14 mouse cellular contexts compared by ENCODE assay signal in the genomic region with DNA sequence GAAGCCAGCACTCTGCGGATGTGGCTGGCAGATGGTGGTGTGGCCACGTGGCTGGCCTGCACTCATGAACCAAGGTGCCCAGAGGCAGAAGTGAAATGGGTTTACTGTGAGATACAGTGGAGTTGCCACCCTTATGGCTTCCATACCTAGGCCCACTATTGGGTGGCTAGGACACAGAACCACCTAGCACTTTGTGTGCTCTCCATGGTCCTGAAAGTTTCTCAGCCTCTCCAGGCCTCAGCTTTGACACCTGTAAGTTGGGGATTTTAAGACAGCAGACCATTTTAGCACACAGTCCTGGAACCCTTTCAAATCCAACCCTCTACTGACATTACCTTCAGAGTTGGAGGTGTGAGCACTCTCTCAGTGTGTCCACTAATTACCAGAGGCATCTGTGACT. TPM values are rescaled to one million over a fixed set of nuclear protein-coding genes. Genes with fewer than 3 reads are reported as not detected.
A peak's percentile ranks its signal among the peaks of the same experiment; 100 is the strongest.
DNase-seq lines count a peak whose midpoint lies in the region; ATAC-seq and TF ChIP-seq lines count a peak whose summit lies in the region.
"Had no signal": no experiment of that assay in that cellular context is flagged by ENCODE, and none has a peak within 500 bp of the region (broad histone marks: within the 10 kb centered on the region; RNA-seq: fewer than 3 reads in every experiment).

No protein-coding gene starts in this region.

- peak; percentile 40 for DNase-seq in thymus, postnatal 14 days
- no peak for DNase-seq in thymus, adult 2 months
- peak; percentile 18 for DNase-seq in T-cell, adult 2 months (ENCODE audit: low spot score)
- DNase-seq in embryonic facial prominence, embryonic 11.5 days (ENCODE audit: low spot score), result peak; percentile 75
- no peak for DNase-seq in layer of hippocampus, adult 2 months (ENCODE audit: low spot score in 2 of 2)
- DNase-seq in right cerebral cortex, postnatal 10 days (ENCODE audit: low spot score in 2 of 2), result no peak

- ATAC-seq in embryonic facial prominence, embryonic 11.5 days (replicated peaks; ENCODE audit: insufficient number of reproducible peaks, low FRiP score, low TSS enrichment, low read depth), result no peak
- no peak for ATAC-seq in intestine, embryonic 15.5 days
- ATAC-seq: forebrain, embryonic 13.5 days; intestine, postnatal 0 days had no signal

- H3K4me1 ChIP-seq in thymus, adult 2 months (replicated peaks; ENCODE audit: control insufficient read depth, insufficient read depth, low read length), result peaks cover 26% of the 10 kb centered on the region
- H3K4me1 ChIP-seq in embryonic facial prominence, embryonic 11.5 days (ENCODE audit: control insufficient read depth, insufficient read depth, low read length), result no peaks in the 10 kb centered on the region
- no peaks in the 10 kb centered on the region for H3K4me1 ChIP-seq in intestine, embryonic 15.5 days (replicated peaks)
- H3K4me1 ChIP-seq: limb, embryonic 15.5 days had no signal

- H3K4me2 ChIP-seq in embryonic facial prominence, embryonic 11.5 days (ENCODE audit: low read depth, low read length), result no peak overlapping the region
- H3K4me2 ChIP-seq in intestine, embryonic 15.5 days (replicated peaks), result no peak overlapping the region
- H3K4me2 ChIP-seq: forebrain, embryonic 13.5 days; limb, embryonic 15.5 days had no signal

- H3K9ac ChIP-seq in embryonic facial prominence, embryonic 11.5 days (replicated peaks; ENCODE audit: low read length), result no peak overlapping the region
- H3K9ac ChIP-seq in intestine, embryonic 15.5 days, result no peak overlapping the region
- H3K9ac ChIP-seq: forebrain, embryonic 13.5 days; limb, embryonic 15.5 days had no signal

- WGBS in thymus, adult 2 months, result 50% methylated on average over 2 of the region's 2 CpGs
- WGBS in embryonic facial prominence, embryonic 11.5 days, result 56% methylated on average over 2 of the region's 2 CpGs
- WGBS in intestine, embryonic 15.5 days, result 48% methylated on average over 2 of the region's 2 CpGs

- H3K4me3 ChIP-seq in thymus, adult 2 months (ENCODE audit: control insufficient read depth, insufficient read depth, low read length), result no peak overlapping the region
- H3K4me3 ChIP-seq in embryonic facial prominence, embryonic 11.5 days (ENCODE audit: low read depth, low read length), result no peak overlapping the region
- H3K4me3 ChIP-seq in layer of hippocampus, adult 2 months, result no peak overlapping the region
- no peak overlapping the region for H3K4me3 ChIP-seq in intestine, embryonic 15.5 days (replicated peaks)
- H3K4me3 ChIP-seq: forebrain, embryonic 13.5 days; limb, embryonic 15.5 days had no signal

- no peak for TF ChIP-seq POLR2A in thymus, adult 2 months (IDR thresholded peaks at IDR 0.05; ENCODE audit: control insufficient read depth, extremely low read depth, insufficient read depth, low read length, poor library complexity)

- no peak for TF ChIP-seq CTCF in thymus, adult 2 months (IDR thresholded peaks at IDR 0.05; ENCODE audit: borderline replicate concordance, control insufficient read depth, extremely low read depth, insufficient read depth, low read length, poor library complexity)
- no peak for TF ChIP-seq CTCF in layer of hippocampus, adult 2 months (conservative IDR thresholded peaks at IDR 0.05)

- H3K27me3 ChIP-seq in thymus, adult 2 months (ENCODE audit: control insufficient read depth, insufficient read depth, low read length), result no peaks in the 10 kb centered on the region
- no peaks in the 10 kb centered on the region for H3K27me3 ChIP-seq in embryonic facial prominence, embryonic 11.5 days (ENCODE audit: control insufficient read depth, insufficient read depth, low read length)
- no peaks in the 10 kb centered on the region for H3K27me3 ChIP-seq in intestine, embryonic 15.5 days (replicated peaks)
- H3K27me3 ChIP-seq: forebrain, embryonic 13.5 days; limb, embryonic 15.5 days had no signal

- H3K27ac ChIP-seq in thymus, adult 2 months (ENCODE audit: control insufficient read depth, insufficient read depth, low read length), result no peak overlapping the region
- H3K27ac ChIP-seq in embryonic facial prominence, embryonic 11.5 days (replicated peaks; ENCODE audit: low read depth, low read length), result no peak overlapping the region
- H3K27ac ChIP-seq in layer of hippocampus, adult 2 months, result no peak overlapping the region
- no peak overlapping the region for H3K27ac ChIP-seq in intestine, embryonic 15.5 days
- H3K27ac ChIP-seq: forebrain, embryonic 13.5 days; limb, embryonic 15.5 days; macrophage had no signal

- no peaks in the 10 kb centered on the region for H3K36me3 ChIP-seq in thymus, adult 2 months (ENCODE audit: control insufficient read depth, insufficient read depth, low read length)
- no peaks in the 10 kb centered on the region for H3K36me3 ChIP-seq in embryonic facial prominence, embryonic 11.5 days (replicated peaks; ENCODE audit: control insufficient read depth, insufficient read depth, low read depth, low read length)
- no peaks in the 10 kb centered on the region for H3K36me3 ChIP-seq in intestine, embryonic 15.5 days
- H3K36me3 ChIP-seq: limb, embryonic 15.5 days had no signal

- no peaks in the 10 kb centered on the region for H3K9me3 ChIP-seq in embryonic facial prominence, embryonic 11.5 days (replicated peaks; ENCODE audit: control insufficient read depth, low read length)
- no peaks in the 10 kb centered on the region for H3K9me3 ChIP-seq in intestine, embryonic 15.5 days
- H3K9me3 ChIP-seq: forebrain, embryonic 13.5 days; limb, embryonic 15.5 days had no signal

RNA-seq across cellular contexts. Expression of gene Slc13a3, which starts 16.3 kb away (rescaled TPM):
- polyA plus RNA-seq in thymus, adult 2 months (2012; rRNA removed), result 2.1 and 2.2 TPM in 2 replicates
- 0.27 and 0.43 TPM in 2 replicates for polyA plus RNA-seq in embryonic facial prominence, embryonic 11.5 days (2014; fragmentation: Nextera tagmentation; extraction: Ambion mirVana)
- 10 to 100 TPM in 1 of 2 experiments, 1 to 10 TPM in 1; 8.7 to 11.3 TPM for total RNA-seq in layer of hippocampus, adult 2 months (2021)
- polyA plus RNA-seq in intestine, embryonic 15.5 days (2015; fragmentation: Nextera tagmentation; extraction: Ambion mirVana), result 0.36 and 0.51 TPM in 2 replicates
- polyA plus RNA-seq: intestine, postnatal 0 days had no signal

RNA-seq across cellular contexts. Expression of gene Trp53rka, which starts 36.4 kb away (rescaled TPM):
- 32.2 and 34.8 TPM in 2 replicates for polyA plus RNA-seq in thymus, adult 2 months (2012; rRNA removed)
- 47.0 and 54.3 TPM in 2 replicates for polyA plus RNA-seq in embryonic facial prominence, embryonic 11.5 days (2014; fragmentation: Nextera tagmentation; extraction: Ambion mirVana)
- 10 to 100 TPM; 18.7 to 20.5 TPM for total RNA-seq in layer of hippocampus, adult 2 months (2021)
- polyA plus RNA-seq in intestine, embryonic 15.5 days (2015; fragmentation: Nextera tagmentation; extraction: Ambion mirVana), result 29.1 and 30.6 TPM in 2 replicates

RNA-seq across cellular contexts. Expression of gene Slc2a10, which starts 46.9 kb away (rescaled TPM):
- polyA plus RNA-seq in thymus, adult 2 months (2012; rRNA removed), result 0.75 and 1.00 TPM in 2 replicates
- 2.8 and 3.8 TPM in 2 replicates for polyA plus RNA-seq in embryonic facial prominence, embryonic 11.5 days (2014; fragmentation: Nextera tagmentation; extraction: Ambion mirVana)
- under 1 TPM; 0.91 to 0.92 TPM for total RNA-seq in layer of hippocampus, adult 2 months (2021)
- polyA plus RNA-seq in intestine, embryonic 15.5 days (2015; fragmentation: Nextera tagmentation; extraction: Ambion mirVana), result 4.0 and 4.7 TPM in 2 replicates
- polyA plus RNA-seq: macrophage had no signal

RNA-seq across cellular contexts. Expression of gene Ocstamp, which starts 56.5 kb away (rescaled TPM):
- 0.37 and 0.44 TPM in 2 replicates for polyA plus RNA-seq in thymus, adult 2 months (2012; rRNA removed)
- 0.13 and 0.29 TPM in 2 replicates for polyA plus RNA-seq in embryonic facial prominence, embryonic 11.5 days (2014; fragmentation: Nextera tagmentation; extraction: Ambion mirVana)
- total RNA-seq in layer of hippocampus, adult 2 months (2021), result not detected
- 0.61 and 0.64 TPM in 2 replicates for polyA plus RNA-seq in intestine, embryonic 15.5 days (2015; fragmentation: Nextera tagmentation; extraction: Ambion mirVana)
- total RNA-seq: heart, postnatal 14 days had no signal
- polyA plus RNA-seq: cortical plate, adult 2 months; forebrain, embryonic 13.5 days; macrophage; neural tube, embryonic 11.5 days had no signal

Comparison
In these comparisons a context has a peak if more than half of its experiments do, and no peak if none do; other contexts are left out.
1. DNase-seq: peak in thymus, postnatal 14 days (single experiment), T-cell, adult 2 months (single experiment) and embryonic facial prominence, embryonic 11.5 days (single experiment); none in thymus, adult 2 months (single experiment), layer of hippocampus, adult 2 months (0 of 2) and right cerebral cortex, postnatal 10 days (0 of 2).